In the genomic region with DNA sequence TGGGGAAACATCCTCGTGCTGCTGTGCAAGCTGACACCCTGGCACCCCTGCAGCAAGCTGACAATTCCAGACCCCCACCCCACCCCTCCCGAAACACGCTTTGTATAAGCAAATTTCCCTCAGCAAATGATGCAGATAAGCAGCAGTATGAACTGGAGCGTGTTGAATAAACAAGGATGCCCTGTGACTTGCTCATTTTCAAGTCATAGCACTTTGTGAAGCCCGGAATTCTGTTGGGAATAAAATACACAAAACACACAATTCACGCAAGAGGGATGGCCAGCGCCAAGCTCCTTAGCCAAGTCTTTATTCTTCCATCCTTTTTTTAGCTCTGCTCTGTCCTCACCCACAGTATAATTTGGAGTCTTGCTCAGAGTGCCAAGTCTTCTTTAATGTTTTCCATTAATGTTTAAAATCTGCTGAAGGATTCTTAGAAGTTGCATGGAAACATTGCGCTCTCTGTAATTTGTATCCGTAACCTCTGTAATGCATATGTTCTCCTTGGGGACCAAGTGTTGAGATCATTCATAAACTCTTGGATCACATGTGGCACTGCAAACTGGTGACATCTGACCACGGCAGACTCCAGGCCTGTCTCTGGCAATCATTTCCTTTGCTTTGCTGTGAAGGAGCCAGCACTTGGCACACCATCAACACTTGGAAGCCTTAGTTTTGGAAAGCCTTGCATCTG, we compare ENCODE assay signal across 8 mouse cellular contexts.
A peak's percentile ranks its signal among the peaks of the same experiment; 100 is the strongest.
DNase-seq lines count a peak whose midpoint lies in the region; ATAC-seq lines count a peak whose summit lies in the region.

No protein-coding gene starts in this region.

- no peak overlapping the region for H3K4me2 ChIP-seq in neural tube, embryonic 13.5 days
- H3K4me2 ChIP-seq in limb, embryonic 13.5 days (replicated peaks), result no peak overlapping the region

- no peaks in the 10 kb centered on the region for H3K36me3 ChIP-seq in neural tube, embryonic 13.5 days
- no peaks in the 10 kb centered on the region for H3K36me3 ChIP-seq in limb, embryonic 13.5 days

- H3K4me1 ChIP-seq in neural tube, embryonic 13.5 days (replicated peaks), result peaks cover 27% of the 10 kb centered on the region
- peaks cover 23% of the 10 kb centered on the region for H3K4me1 ChIP-seq in limb, embryonic 13.5 days

- peak overlapping the region; percentile 62 for H3K27ac ChIP-seq in neural tube, embryonic 13.5 days (replicated peaks)
- no peak overlapping the region; the same call in 1 of the 2 replicates for H3K27ac ChIP-seq in limb, embryonic 13.5 days

- intact Hi-C loops in heart, postnatal 10 days (cut with DNase I), result no loop called here

- no peaks in the 10 kb centered on the region for H3K27me3 ChIP-seq in neural tube, embryonic 13.5 days
- H3K27me3 ChIP-seq in limb, embryonic 13.5 days, result no peaks in the 10 kb centered on the region

- WGBS in neural tube, embryonic 13.5 days, result 60% methylated on average over 10 of the region's 10 CpGs
- 47% methylated on average over 10 of the region's 10 CpGs for WGBS in limb, embryonic 13.5 days

- no peak overlapping the region for H3K9ac ChIP-seq in neural tube, embryonic 13.5 days
- no peak overlapping the region for H3K9ac ChIP-seq in limb, embryonic 13.5 days

- H3K9me3 ChIP-seq in neural tube, embryonic 13.5 days, result no peaks in the 10 kb centered on the region
- H3K9me3 ChIP-seq in limb, embryonic 13.5 days, result no peaks in the 10 kb centered on the region

- H3K4me3 ChIP-seq in neural tube, embryonic 13.5 days, result no peak overlapping the region
- H3K4me3 ChIP-seq in limb, embryonic 13.5 days, result no peak overlapping the region

- ATAC-seq in neural tube, embryonic 13.5 days (ENCODE audit: low read depth), result 0 out of 2 replicates have a peak, but pooled peaks have one; percentile 33
- peak; percentile 78 for ATAC-seq in limb, embryonic 13.5 days (ENCODE audit: low FRiP score, low read depth)
- no peak for ATAC-seq in CD4-positive, CD25-positive, alpha-beta regulatory T cell, adult 4 months

- DNase-seq in embryo, embryonic 10 days (ENCODE audit: low spot score), result peak; percentile 20
- DNase-seq in embryo, embryonic 9.5 days (ENCODE audit: extremely low spot score), result no peak
- DNase-seq in neural tube, embryonic 10.5 days (ENCODE audit: extremely low spot score, low spot score), result no peak
- peak; percentile 35 to 41 for DNase-seq in heart, postnatal 10 days
- peak; percentile 21 for DNase-seq in skeletal muscle tissue, adult 2 months (ENCODE audit: low read depth, low spot score)

Comparison
In these comparisons a context has a peak if more than half of its experiments do, and no peak if none do; other contexts are left out.
1. DNase-seq: peak in embryo, embryonic 10 days (single experiment), heart, postnatal 10 days (2 of 2) and skeletal muscle tissue, adult 2 months (single experiment); none in embryo, embryonic 9.5 days (single experiment) and neural tube, embryonic 10.5 days (single experiment).